Mouse (Mus musculus): ENCODE data around the gene Larp6. TPM values are rescaled to one million over a fixed set of nuclear protein-coding genes. Genes with fewer than 3 reads are reported as not detected.
A peak's percentile ranks its signal among the peaks of the same experiment; 100 is the strongest.

Gene Larp6
- total RNA-seq, 2 experiments from 2014 or later = 32.8 to 33.6 TPM

DNA sequence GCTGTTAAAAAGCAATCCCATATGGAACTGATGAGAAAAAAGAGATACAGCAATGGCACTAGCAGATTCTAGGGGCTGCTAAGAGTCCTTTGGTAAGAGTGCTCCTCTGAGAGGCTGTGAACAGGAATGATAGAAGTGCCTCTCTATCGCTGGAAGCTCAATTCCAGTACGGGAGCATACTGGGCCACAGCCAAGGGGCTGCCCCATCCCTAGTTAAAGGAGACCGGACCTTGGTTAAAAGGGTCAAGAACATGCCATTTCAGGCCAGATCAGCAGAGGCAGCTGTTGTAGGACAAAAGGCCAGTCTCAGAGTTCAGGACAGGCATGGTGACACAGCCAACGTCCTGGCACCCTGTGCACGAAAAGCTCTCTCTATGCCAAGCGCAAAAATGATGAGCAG, 1.4 kb downstream of the Larp6 start:
- peak; percentile 20 to 30 for DNase-seq (ENCODE audit: low spot score in 2 of 2)

- no peak for DNase-seq (ENCODE audit: low spot score in 2 of 2)
These were observed 2.5 kb downstream of the Larp6 start for GRCm38 (mm10) chr9:60715271-60715670.

DNA sequence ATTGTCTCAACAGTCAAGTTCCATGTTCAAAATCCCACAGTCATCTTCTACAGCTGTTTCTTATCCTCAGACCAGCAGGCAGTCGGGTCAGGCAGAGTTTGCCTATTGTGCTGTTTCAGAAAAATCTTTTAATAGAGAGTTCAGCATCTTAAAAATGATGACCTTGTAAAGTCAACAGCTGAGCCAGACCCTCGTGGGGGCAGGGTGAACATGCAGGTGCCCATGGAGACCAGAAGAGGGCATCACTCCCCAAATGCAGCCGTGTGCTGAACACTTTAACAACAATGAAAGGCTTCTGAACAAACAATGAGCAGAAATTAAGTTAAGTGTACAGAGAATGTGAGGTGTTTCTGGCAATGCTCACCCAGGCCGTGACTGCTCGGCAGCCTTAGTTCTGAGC, 3.0 kb downstream of the Larp6 start:
- no peak for DNase-seq (ENCODE audit: low spot score in 2 of 2)

- DNase-seq (ENCODE audit: low spot score in 2 of 2) = peak; percentile 58 to 68
These were observed 5.5 kb downstream of the Larp6 start for GRCm38 (mm10) chr9:60718284-60718683.

- DNase-seq (ENCODE audit: low spot score in 2 of 2) = no peak
These were observed 6.9 kb downstream of the Larp6 start for GRCm38 (mm10) chr9:60719687-60720086.

GRCm38 (mm10) chr9:60724968-60725367, 12.2 kb downstream of the Larp6 start:
- no peak for DNase-seq (ENCODE audit: low spot score in 2 of 2)

- DNase-seq (ENCODE audit: low spot score in 2 of 2) = no peak
These were observed 21.5 kb downstream of the Larp6 start for GRCm38 (mm10) chr9:60734321-60734720.

DNA sequence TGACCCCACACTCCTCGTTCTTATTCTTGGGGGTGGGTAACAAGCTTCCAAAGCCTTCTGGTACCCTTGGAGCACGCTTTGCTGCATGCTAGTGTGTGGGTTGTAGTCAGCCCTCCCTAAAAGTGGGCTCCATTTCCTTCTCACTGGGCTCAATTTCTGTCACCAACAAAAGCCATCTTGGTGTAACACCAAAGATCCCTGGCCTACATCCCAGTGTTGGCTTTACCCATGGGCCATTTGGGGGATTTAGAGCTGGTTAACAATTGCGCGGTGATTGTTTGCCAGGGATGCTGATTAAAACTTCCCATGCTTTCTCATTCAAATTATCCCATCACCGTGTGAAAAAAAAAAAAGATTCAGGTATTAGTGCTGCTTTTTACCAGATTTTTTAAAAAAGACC, 26.3 kb downstream of the Larp6 start:
- peak; percentile 62 for DNase-seq (ENCODE audit: low spot score in 2 of 2)

GRCm38 (mm10) chr9:60741436-60741835, 28.6 kb downstream of the Larp6 start:
- no peak for DNase-seq (ENCODE audit: low spot score in 2 of 2)

DNA sequence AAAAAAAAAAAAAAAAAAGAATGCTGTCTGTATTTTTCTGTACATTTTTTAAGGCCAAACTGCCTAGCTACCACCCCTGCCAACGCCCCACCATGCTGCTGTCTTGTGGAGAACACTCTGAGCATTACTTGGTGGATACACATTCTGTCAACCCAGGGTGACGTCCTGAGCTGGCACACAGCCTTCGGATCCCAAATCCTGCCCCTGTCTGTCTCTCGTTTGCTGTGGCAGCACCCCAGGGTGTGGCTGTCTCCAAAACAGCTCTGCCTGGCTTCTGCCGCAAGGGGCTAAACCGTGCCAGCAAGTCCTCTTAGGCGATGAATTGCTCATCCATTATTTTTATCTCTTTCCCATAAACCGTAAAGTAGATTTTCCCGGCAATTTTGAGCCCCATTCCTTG, 29.7 kb downstream of the Larp6 start:
- DNase-seq (ENCODE audit: low spot score in 2 of 2) = peak; percentile 37 to 39

GRCm38 (mm10) chr9:60743180-60743900, 30.6 kb downstream of the Larp6 start:
- peak; percentile 20 to 32 for DNase-seq (ENCODE audit: low spot score in 2 of 2)

GRCm38 (mm10) chr9:60744171-60744969, 31.6 kb downstream of the Larp6 start:
- peak; percentile 65 to 80 for DNase-seq (ENCODE audit: low spot score in 2 of 2)

DNA sequence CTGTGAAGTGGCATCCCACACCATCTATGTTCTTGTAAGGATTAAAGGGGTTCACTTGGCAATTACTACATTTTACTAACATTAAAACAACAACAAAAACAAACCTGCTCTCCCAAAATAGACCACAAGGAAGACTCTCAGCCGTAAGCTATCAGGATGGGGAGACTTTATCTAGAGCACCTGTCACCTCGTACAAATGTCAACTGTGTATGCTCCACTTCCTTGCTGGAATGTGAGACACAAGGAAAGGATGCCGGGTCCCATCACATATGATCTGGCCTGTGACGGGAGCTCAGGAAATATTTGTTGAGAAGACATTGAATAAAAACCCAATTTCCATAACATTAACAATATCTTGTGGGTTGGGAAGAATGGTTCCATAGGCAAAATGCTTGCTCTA, 32.2 kb downstream of the Larp6 start:
- no peak for DNase-seq (ENCODE audit: low spot score in 2 of 2)

GRCm38 (mm10) chr9:60746561-60746960, 33.8 kb downstream of the Larp6 start:
- no peak for DNase-seq (ENCODE audit: low spot score in 2 of 2)

GRCm38 (mm10) chr9:60747672-60748071, 34.9 kb downstream of the Larp6 start:
- no peak for DNase-seq (ENCODE audit: low spot score in 2 of 2)

GRCm38 (mm10) chr9:60748191-60748590, 35.4 kb downstream of the Larp6 start:
- no peak for DNase-seq (ENCODE audit: low spot score in 2 of 2)

DNA sequence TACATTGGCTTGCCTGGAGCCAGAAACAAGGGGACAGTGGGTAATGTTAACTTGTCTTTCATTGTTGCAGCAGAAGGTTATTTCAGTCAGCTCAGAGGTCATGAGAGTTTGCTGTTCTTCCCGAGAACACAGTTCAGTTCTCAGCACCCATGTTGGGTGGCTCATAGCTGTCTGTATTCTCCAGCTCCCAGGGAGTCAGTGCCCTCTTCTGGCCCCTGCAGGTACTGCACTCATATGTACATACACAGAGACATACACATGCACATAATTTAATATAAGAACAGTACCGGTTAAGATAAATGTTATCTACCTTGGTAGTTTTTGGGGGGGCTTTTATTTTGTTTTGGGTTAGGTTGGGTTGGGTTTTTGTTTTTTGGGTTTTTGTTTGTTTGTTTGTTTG, 36.3 kb downstream of the Larp6 start:
- DNase-seq (ENCODE audit: low spot score in 2 of 2) = no peak

- DNase-seq (ENCODE audit: low spot score in 2 of 2) = no peak
These were observed 38.3 kb downstream of the Larp6 start for GRCm38 (mm10) chr9:60751098-60751497.

GRCm38 (mm10) chr9:60751971-60752370, 39.2 kb downstream of the Larp6 start:
- no peak for DNase-seq (ENCODE audit: low spot score in 2 of 2)

GRCm38 (mm10) chr9:60752636-60753035, 39.8 kb downstream of the Larp6 start:
- no peak for DNase-seq (ENCODE audit: low spot score in 2 of 2)

DNA sequence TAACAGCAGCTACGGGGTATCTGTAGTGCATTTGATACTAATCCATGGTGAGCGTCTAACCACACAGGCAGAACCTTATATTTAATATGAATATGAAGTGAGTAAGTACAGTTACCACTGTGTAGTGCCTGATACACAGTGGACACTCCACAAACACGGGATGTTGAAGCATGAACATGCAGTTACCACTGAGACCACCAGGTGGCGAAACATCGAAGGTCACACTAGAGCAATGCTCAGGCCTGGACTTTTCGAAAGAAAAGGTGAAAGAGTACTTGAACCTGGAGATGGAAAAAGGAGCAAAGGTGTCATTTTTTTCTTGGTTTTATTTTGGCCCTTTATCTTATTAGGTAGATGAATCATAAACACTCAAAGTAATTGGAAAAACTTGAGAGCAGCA, 43.5 kb downstream of the Larp6 start:
- DNase-seq (ENCODE audit: low spot score in 2 of 2) = peak; percentile 63 to 74

DNA sequence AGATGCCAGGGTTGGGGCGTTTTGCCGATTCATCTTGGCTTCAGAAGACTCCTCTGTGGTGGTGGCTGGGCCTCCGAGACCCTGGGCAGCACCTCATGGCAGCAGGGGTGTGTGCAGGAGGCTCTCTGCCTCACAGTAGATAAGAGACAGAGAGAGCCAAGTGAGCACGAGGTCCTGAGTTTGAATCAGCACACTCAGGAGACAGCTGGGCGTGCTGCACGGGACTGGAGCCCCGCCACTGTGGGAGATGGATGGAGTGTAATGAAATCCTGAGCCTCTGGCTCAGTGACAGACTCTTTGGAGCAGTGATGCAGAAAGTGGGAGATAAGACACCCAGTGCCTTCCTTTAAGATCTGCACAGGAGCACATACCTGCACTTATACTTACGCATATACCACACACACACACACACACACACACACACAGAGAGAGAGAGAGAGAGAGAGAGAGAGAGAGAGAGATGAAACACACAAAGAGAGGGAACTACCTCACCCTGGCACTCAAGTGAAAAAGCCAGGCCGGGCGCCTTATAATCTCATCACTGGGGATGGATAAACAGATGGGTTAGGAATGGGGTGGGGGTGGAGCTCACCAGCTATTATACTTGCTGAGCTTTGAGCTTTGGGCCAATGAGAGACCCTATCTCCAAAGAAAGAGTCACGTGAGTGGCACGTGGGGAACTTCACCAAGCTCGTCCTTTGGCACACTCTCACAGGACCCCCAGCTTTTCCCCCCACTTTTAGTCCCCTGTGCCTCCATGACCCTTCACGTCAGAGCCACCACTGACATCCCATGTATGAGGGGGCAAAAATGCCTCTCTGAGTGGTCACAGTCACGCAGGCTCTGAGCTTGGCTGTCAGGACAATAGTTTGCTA, 44.3 kb downstream of the Larp6 start:
- no peak for DNase-seq (ENCODE audit: low spot score in 2 of 2)
